ENCODE assay signal across 8 mouse cellular contexts in the genomic region with DNA sequence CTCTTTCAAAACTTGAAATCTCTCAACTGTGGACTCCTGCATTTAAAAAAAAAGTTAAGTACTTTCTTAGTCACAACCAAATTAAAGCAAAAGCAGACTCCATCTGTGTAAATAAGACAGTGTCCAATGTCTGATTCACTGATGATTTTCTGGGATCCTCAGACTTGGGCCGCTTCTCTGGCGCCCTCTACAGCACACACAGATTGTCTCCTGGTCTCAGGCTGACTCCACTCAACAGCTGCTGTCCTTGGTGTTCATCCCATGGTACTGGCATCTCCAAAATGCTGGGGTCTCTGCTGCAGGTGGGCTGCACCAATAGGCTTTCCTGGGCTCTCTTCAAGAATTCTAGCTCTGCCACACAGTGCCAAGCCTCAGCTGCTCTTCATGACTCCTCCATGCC. TPM values are rescaled to one million over a fixed set of nuclear protein-coding genes. Genes with fewer than 3 reads are reported as not detected.
DNase-seq lines count a peak whose midpoint lies in the region; ATAC-seq and TF ChIP-seq lines count a peak whose summit lies in the region.

No protein-coding gene starts in this region.

- H3K9ac ChIP-seq in heart, postnatal 0 days (replicated peaks; ENCODE audit: low read depth, low read length), result no peak overlapping the region
- no peak overlapping the region for H3K9ac ChIP-seq in CH12.LX (ENCODE audit: insufficient read depth, low read depth)

- no peak for TF ChIP-seq EP300 in heart, postnatal 0 days (IDR thresholded peaks at IDR 0.05; ENCODE audit: low read depth)
- TF ChIP-seq EP300 in CH12.LX (IDR thresholded peaks at IDR 0.05; ENCODE audit: low read length), result no peak

- H3K36me3 ChIP-seq in heart, postnatal 0 days (replicated peaks; ENCODE audit: control insufficient read depth, insufficient read depth, low read length), result peaks cover 28% of the 10 kb centered on the region
- H3K36me3 ChIP-seq in CH12.LX (replicated peaks in 1 of 2; ENCODE audit: control insufficient read depth in 1 of 2, insufficient read depth in 1 of 2, low read length in 1 of 2), result peaks cover 8 to 77% of the 10 kb centered on the region in 2 experiments

- DNase-seq in heart, postnatal 0 days (ENCODE audit: low spot score), result peak; percentile 42
- no peak for DNase-seq in heart, adult 11 months
- DNase-seq in CH12.LX (ENCODE audit: extremely low read depth), result peak; percentile 36
- peak; percentile 73 to 78 for DNase-seq in adrenal gland, postnatal 36 days
- DNase-seq in large intestine, adult 2 months (ENCODE audit: low read depth, low spot score), result peak; percentile 18

- no peaks in the 10 kb centered on the region for H3K79me2 ChIP-seq in CH12.LX (replicated peaks; ENCODE audit: control insufficient read depth, extremely low read depth, insufficient read depth, poor library complexity, severe bottlenecking)

- H3K9me3 ChIP-seq in heart, postnatal 0 days (replicated peaks; ENCODE audit: control insufficient read depth, low read length), result no peaks in the 10 kb centered on the region
- H3K9me3 ChIP-seq in CH12.LX (replicated peaks; ENCODE audit: low read length), result no peaks in the 10 kb centered on the region

- no peak for ATAC-seq in heart, postnatal 0 days (ENCODE audit: insufficient read depth, low read depth)
- ATAC-seq in erythroid progenitor cell, adult 5-6 weeks (replicated peaks; ENCODE audit: low FRiP score, poor library complexity, severe bottlenecking), result peak; percentile 62
- 0 out of 2 replicates have a peak, but pooled peaks have one; percentile 34 for ATAC-seq in megakaryocyte-erythroid progenitor cell, adult 5-6 weeks (replicated peaks; ENCODE audit: low FRiP score, low TSS enrichment, poor library complexity, severe bottlenecking)
- no peak for ATAC-seq in inflammation-experienced regulatory T-cells, adult 6 months

- no peaks in the 10 kb centered on the region for H3K27me3 ChIP-seq in heart, postnatal 0 days (ENCODE audit: control insufficient read depth, insufficient read depth, low read length)
- no peaks in the 10 kb centered on the region for H3K27me3 ChIP-seq in CH12.LX (replicated peaks)

- in situ Hi-C loops in CH12.LX (cut with MboI; ENCODE audit: low pct_ligation_motif_present, low pct_unique_long_range_greater_than_20kb, low sequenced_read_pairs), result no loop called here

- TF ChIP-seq RAD21 in CH12.LX (IDR thresholded peaks at IDR 0.05; ENCODE audit: low read depth, low read length), result peak; percentile 72

- no peak overlapping the region for H3K27ac ChIP-seq in heart, postnatal 0 days (ENCODE audit: low read depth)
- H3K27ac ChIP-seq in CH12.LX (ENCODE audit: insufficient read depth, low read depth), result no peak overlapping the region

- H3K4me1 ChIP-seq in heart, postnatal 0 days (ENCODE audit: control insufficient read depth, insufficient read depth), result no peaks in the 10 kb centered on the region
- no peaks in the 10 kb centered on the region for H3K4me1 ChIP-seq in CH12.LX (ENCODE audit: control insufficient read depth in 1 of 2, insufficient read depth in 2 of 2)

- dilution Hi-C loops in CH12.LX (cut with MboI; ENCODE audit: extremely low pct_ligation_motif_present, extremely low pct_unique_long_range_greater_than_20kb, low sequenced_read_pairs), result no loop called here

- no peak overlapping the region for H3K4me2 ChIP-seq in heart, postnatal 0 days (ENCODE audit: low read depth, low read length)
- H3K4me2 ChIP-seq in CH12.LX (ENCODE audit: insufficient read depth, low read depth, poor library complexity, severe bottlenecking), result no peak overlapping the region

- no peak for TF ChIP-seq POLR2A in CH12.LX (IDR thresholded peaks at IDR 0.05; ENCODE audit: low read depth, low read length)

- peak; percentile 76 for TF ChIP-seq CTCF in heart, postnatal 0 days (IDR thresholded peaks at IDR 0.05; ENCODE audit: low read depth)
- peak; percentile 50 to 80; a peak in 3 of 4 replicates for TF ChIP-seq CTCF in CH12.LX (conservative IDR thresholded peaks at IDR 0.05 in 1 of 2, IDR thresholded peaks at IDR 0.05 in 1 of 2; ENCODE audit: low read depth in 2 of 2, low read length in 2 of 2)

- WGBS in heart, postnatal 0 days, result 2% methylated on average over 2 of the region's 2 CpGs
- 9% methylated on average over 2 of the region's 2 CpGs for WGBS in large intestine, adult 2 months

- H3K4me3 ChIP-seq in heart, postnatal 0 days (ENCODE audit: low read depth, low read length), result no peak overlapping the region
- H3K4me3 ChIP-seq in CH12.LX (replicated peaks in 1 of 3; ENCODE audit: low read depth in 2 of 3, low read length in 2 of 3, poor library complexity in 1 of 3), result no peak overlapping the region

RNA-seq across cellular contexts. Expression of a gene that starts 24.5 kb away (rescaled TPM):
- total RNA-seq in heart, postnatal 0 days (2014; rRNA removed; ENCODE audit: low replicate concordance), result 123 and 174 TPM in 2 replicates
- polyA plus RNA-seq in heart, postnatal 0 days (2015; fragmentation: Nextera tagmentation; extraction: Ambion mirVana), result 127 and 135 TPM in 2 replicates
- total RNA-seq in CH12.LX (2012; rRNA removed), result 160 and 186 TPM in 2 replicates
- total RNA-seq in CH12.LX (2014; rRNA removed), result 288 and 302 TPM in 2 replicates
- 252 and 255 TPM in 2 replicates for polyA plus RNA-seq in CH12.LX (2012; ENCODE audit: insufficient read length, low read depth)
- total RNA-seq in adrenal gland, postnatal 36 days (2021), result 10 to 100 TPM; 65.7 to 78.7 TPM
- 78.6 and 100 TPM in 2 replicates for total RNA-seq in erythroid progenitor cell, adult 5-6 weeks (2015; ENCODE audit: low replicate concordance)
- total RNA-seq in erythroid progenitor cell, adult 5-6 weeks (2017; ENCODE audit: low replicate concordance), result 62.5 and 72.1 TPM in 2 replicates
- 139 and 141 TPM in 2 replicates for polyA plus RNA-seq in large intestine, adult 2 months (2012; rRNA removed)
- 325 and 334 TPM in 2 replicates for total RNA-seq in megakaryocyte-erythroid progenitor cell, adult 5-6 weeks (2014; fragmentation: Nextera tagmentation)
- total RNA-seq in megakaryocyte-erythroid progenitor cell, adult 5-6 weeks (2017), result 263 and 290 TPM in 2 replicates
- polyA plus RNA-seq in inflammation-experienced regulatory T-cells, adult 6 months (2017; shearing (Covaris generic)), result 100 to 1,000 TPM; 118 to 138 (median 130) TPM

RNA-seq across cellular contexts. Expression of a gene that starts 36.6 kb away (rescaled TPM):
- 440 and 624 TPM in 2 replicates for total RNA-seq in heart, postnatal 0 days (2014; rRNA removed; ENCODE audit: low replicate concordance)
- 595 and 640 TPM in 2 replicates for polyA plus RNA-seq in heart, postnatal 0 days (2015; fragmentation: Nextera tagmentation; extraction: Ambion mirVana)
- total RNA-seq in CH12.LX (2012; rRNA removed), result 97.4 and 122 TPM in 2 replicates
- total RNA-seq in CH12.LX (2014; rRNA removed), result 94.7 and 100 TPM in 2 replicates
- polyA plus RNA-seq in CH12.LX (2012; ENCODE audit: insufficient read length, low read depth), result 70.1 and 74.1 TPM in 2 replicates
- 100 to 1,000 TPM; 228 to 310 TPM for total RNA-seq in adrenal gland, postnatal 36 days (2021)
- 4.3 and 16.8 TPM in 2 replicates for total RNA-seq in erythroid progenitor cell, adult 5-6 weeks (2015; ENCODE audit: low replicate concordance)
- 6.2 TPM in 1 of 2 replicates, not detected in the other for total RNA-seq in erythroid progenitor cell, adult 5-6 weeks (2017; ENCODE audit: low replicate concordance)
- polyA plus RNA-seq in large intestine, adult 2 months (2012; rRNA removed), result 87.3 and 119 TPM in 2 replicates
- total RNA-seq in megakaryocyte-erythroid progenitor cell, adult 5-6 weeks (2014; fragmentation: Nextera tagmentation), result 79.7 and 88.7 TPM in 2 replicates
- 33.3 and 37.6 TPM in 2 replicates for total RNA-seq in megakaryocyte-erythroid progenitor cell, adult 5-6 weeks (2017)
- 10 to 100 TPM; 52.4 to 61.7 (median 59.7) TPM for polyA plus RNA-seq in inflammation-experienced regulatory T-cells, adult 6 months (2017; shearing (Covaris generic))

RNA-seq across cellular contexts. Expression of a gene that starts 38.1 kb away (rescaled TPM):
- 13.8 and 14.8 TPM in 2 replicates for total RNA-seq in heart, postnatal 0 days (2014; rRNA removed; ENCODE audit: low replicate concordance)
- 3.5 and 4.4 TPM in 2 replicates for polyA plus RNA-seq in heart, postnatal 0 days (2015; fragmentation: Nextera tagmentation; extraction: Ambion mirVana)
- total RNA-seq in CH12.LX (2012; rRNA removed) (5.7 and 8.4 TPM in 2 replicates), CH12.LX (2014; rRNA removed) (3.9 and 4.0 TPM in 2 replicates)
- 8.7 and 9.1 TPM in 2 replicates for polyA plus RNA-seq in CH12.LX (2012; ENCODE audit: insufficient read length, low read depth)
- total RNA-seq in adrenal gland, postnatal 36 days (2021), result 10 to 100 TPM; 19.8 to 24.4 TPM
- total RNA-seq in erythroid progenitor cell, adult 5-6 weeks (2015; ENCODE audit: low replicate concordance), result 38.9 and 43.2 TPM in 2 replicates
- total RNA-seq in erythroid progenitor cell, adult 5-6 weeks (2017; ENCODE audit: low replicate concordance), result 45.6 and 46.2 TPM in 2 replicates
- polyA plus RNA-seq in large intestine, adult 2 months (2012; rRNA removed), result 23.2 and 29.1 TPM in 2 replicates
- total RNA-seq in megakaryocyte-erythroid progenitor cell, adult 5-6 weeks (2014; fragmentation: Nextera tagmentation), result 103 and 105 TPM in 2 replicates
- 30.3 and 39.6 TPM in 2 replicates for total RNA-seq in megakaryocyte-erythroid progenitor cell, adult 5-6 weeks (2017)
- 10 to 100 TPM; 17.8 to 31.2 (median 26.3) TPM for polyA plus RNA-seq in inflammation-experienced regulatory T-cells, adult 6 months (2017; shearing (Covaris generic))

RNA-seq across cellular contexts. Expression of a gene that starts 39.0 kb away (rescaled TPM):
- not detected in 2 replicates for total RNA-seq in heart, postnatal 0 days (2014; rRNA removed; ENCODE audit: low replicate concordance)
- polyA plus RNA-seq in heart, postnatal 0 days (2015; fragmentation: Nextera tagmentation; extraction: Ambion mirVana), result not detected in 2 replicates
- total RNA-seq in CH12.LX (2012; rRNA removed) (not detected in 2 replicates), CH12.LX (2014; rRNA removed) (0.35 TPM in 1 of 2 replicates, not detected in the other)
- polyA plus RNA-seq in CH12.LX (2012; ENCODE audit: insufficient read length, low read depth), result not detected in 2 replicates
- total RNA-seq in adrenal gland, postnatal 36 days (2021), result under 1 TPM in 1 of 2 experiments, not detected in 1; 0.07 TPM
- total RNA-seq in erythroid progenitor cell, adult 5-6 weeks (2015; ENCODE audit: low replicate concordance), result not detected in 2 replicates
- total RNA-seq in erythroid progenitor cell, adult 5-6 weeks (2017; ENCODE audit: low replicate concordance), result not detected in 2 replicates
- polyA plus RNA-seq in large intestine, adult 2 months (2012; rRNA removed), result 0.01 TPM in 1 of 2 replicates, not detected in the other
- total RNA-seq in megakaryocyte-erythroid progenitor cell, adult 5-6 weeks (2014; fragmentation: Nextera tagmentation), result not detected in 2 replicates
- not detected in 2 replicates for total RNA-seq in megakaryocyte-erythroid progenitor cell, adult 5-6 weeks (2017)
- not detected for polyA plus RNA-seq in inflammation-experienced regulatory T-cells, adult 6 months (2017; shearing (Covaris generic))

RNA-seq across cellular contexts. Expression of a gene that starts 53.0 kb away (rescaled TPM):
- 1.9 and 4.5 TPM in 2 replicates for total RNA-seq in heart, postnatal 0 days (2014; rRNA removed; ENCODE audit: low replicate concordance)
- 0.36 and 0.44 TPM in 2 replicates for polyA plus RNA-seq in heart, postnatal 0 days (2015; fragmentation: Nextera tagmentation; extraction: Ambion mirVana)
- total RNA-seq in CH12.LX (2012; rRNA removed) (1.5 and 1.6 TPM in 2 replicates), CH12.LX (2014; rRNA removed) (0.82 TPM in 2 replicates)
- polyA plus RNA-seq in CH12.LX (2012; ENCODE audit: insufficient read length, low read depth), result 1.1 and 1.3 TPM in 2 replicates
- total RNA-seq in adrenal gland, postnatal 36 days (2021), result 1 to 10 TPM; 2.1 to 4.3 TPM
- 4.6 and 9.0 TPM in 2 replicates for total RNA-seq in erythroid progenitor cell, adult 5-6 weeks (2015; ENCODE audit: low replicate concordance)
- total RNA-seq in erythroid progenitor cell, adult 5-6 weeks (2017; ENCODE audit: low replicate concordance), result 1.2 and 4.0 TPM in 2 replicates
- 5.2 and 6.6 TPM in 2 replicates for polyA plus RNA-seq in large intestine, adult 2 months (2012; rRNA removed)
- 1.2 and 5.0 TPM in 2 replicates for total RNA-seq in megakaryocyte-erythroid progenitor cell, adult 5-6 weeks (2014; fragmentation: Nextera tagmentation)
- total RNA-seq in megakaryocyte-erythroid progenitor cell, adult 5-6 weeks (2017), result 0.34 and 2.9 TPM in 2 replicates
- polyA plus RNA-seq in inflammation-experienced regulatory T-cells, adult 6 months (2017; shearing (Covaris generic)), result 1 to 10 TPM; 2.9 to 6.5 (median 4.8) TPM

Comparison
In these comparisons a context has a peak if more than half of its experiments do, and no peak if none do; other contexts are left out.
1. ATAC-seq: peak in erythroid progenitor cell, adult 5-6 weeks (single experiment) and megakaryocyte-erythroid progenitor cell, adult 5-6 weeks (single experiment); none in heart, postnatal 0 days (single experiment) and inflammation-experienced regulatory T-cells, adult 6 months (single experiment).